Mouse (Mus musculus): ENCODE results near the gene Manbal.
A peak's percentile ranks its signal among the peaks of the same experiment; 100 is the strongest.

Gene Manbal

DNA sequence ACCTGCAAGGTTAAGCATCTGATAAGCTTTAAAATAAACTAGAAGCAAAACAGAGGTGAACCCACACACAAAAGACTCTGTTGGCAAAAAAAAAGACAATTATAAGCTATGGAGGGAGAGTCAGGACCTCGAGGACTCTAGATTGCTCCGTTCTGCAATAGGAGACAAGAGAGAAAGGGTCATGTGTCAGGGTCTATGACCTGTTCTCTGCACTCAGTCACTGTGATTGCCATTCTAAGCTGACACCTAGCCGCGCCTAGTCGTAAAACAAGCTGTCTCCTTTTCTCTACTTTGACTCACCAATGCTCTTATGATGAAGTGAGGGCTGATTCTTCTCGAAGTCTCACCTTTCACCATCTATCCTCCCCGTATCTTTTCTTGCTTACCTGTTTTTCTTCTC lies 45.1 kb downstream of the Manbal start:
- DNase-seq (ENCODE audit: low read depth) = no peak

DNA sequence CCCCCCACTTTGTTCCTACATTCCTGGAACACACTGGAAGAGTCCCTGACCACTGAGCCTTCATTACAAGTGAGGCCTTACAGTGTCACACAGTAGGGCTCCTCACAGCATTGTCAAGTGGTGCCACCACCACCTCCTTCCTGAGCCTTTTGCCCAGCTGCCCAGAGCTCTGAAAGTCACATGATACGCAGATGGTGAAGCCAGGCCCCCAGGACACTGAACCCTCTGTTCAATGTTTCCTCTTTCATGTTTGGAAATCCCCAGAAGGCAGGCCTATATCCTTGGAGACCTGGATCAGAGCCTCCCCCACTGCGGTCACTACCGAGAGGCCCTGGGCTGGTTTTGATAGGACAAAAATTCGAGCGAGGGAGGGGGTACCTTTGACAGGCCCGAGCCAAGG lies 49.8 kb downstream of the Manbal start:
- DNase-seq (ENCODE audit: low read depth) = no peak

DNA sequence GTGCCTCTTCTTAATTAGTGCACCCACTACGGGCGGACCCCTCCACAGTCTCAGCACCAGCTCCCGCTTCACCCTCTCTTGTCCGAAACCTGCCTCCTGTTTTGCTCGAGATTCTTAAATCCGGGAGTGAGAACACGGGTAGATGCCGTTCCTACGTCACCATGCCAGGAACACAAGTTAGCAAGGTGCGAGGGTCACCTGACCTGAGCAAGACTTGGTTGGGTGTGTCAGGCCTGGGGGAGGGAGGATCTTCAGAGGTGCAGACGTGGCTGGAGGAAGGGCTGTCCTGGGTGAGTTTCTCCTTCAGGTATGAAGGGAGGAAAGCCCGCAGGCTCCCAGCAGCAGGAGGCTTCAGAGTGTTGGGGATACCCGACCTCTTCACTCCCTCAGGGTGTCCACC lies 50.8 kb downstream of the Manbal start, which contains the start of gene Src:
Gene Src, plus strand, starts transcription at position 239 of the 400 bp plus-strand sequence.
- no peak for DNase-seq (ENCODE audit: low read depth)

DNA sequence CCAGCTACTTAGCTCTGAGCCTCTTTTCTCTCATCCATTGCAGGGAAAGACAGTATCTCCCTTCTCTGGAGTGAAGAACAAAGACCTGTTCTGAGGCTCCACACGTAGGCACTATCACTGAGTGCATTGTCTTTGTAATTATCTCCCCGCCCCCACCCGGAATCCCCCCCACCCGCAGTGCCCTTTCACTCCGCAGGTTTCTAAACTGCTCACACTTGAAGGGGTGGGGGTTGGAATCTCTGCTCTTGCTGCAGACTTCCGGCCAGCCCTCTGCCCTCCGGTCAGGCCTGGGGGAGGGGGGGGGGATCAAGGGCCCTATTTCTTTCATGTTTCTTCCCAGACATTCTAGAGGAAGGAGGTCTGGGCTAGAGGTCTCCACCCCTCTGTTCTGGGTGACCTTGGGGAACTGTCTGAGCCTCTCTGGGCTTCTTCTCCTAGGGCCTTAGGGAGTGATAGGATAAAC lies 51.2 kb downstream of the Manbal start:
- no peak for DNase-seq (ENCODE audit: low read depth)

DNA sequence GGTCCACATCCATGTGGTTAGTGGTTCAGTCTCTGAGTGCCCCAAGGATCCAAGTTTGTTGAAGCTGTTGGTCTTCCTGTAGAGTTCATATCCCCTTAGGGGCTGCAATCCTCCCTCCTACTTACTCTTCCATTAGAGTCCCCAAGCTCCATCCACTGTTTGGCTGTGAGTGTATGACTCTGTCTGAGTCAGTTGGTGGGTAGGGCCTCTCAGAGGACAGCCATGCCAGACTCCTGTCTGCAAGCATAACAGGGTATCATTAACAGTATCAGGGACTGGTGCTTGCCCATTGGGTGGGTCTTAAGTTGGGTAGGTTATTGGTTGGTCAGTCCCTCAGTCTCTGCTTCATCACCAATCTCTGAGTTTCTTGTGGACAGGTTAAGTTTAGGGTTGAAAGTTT lies 52.1 kb downstream of the Manbal start:
- DNase-seq (ENCODE audit: low read depth) = peak; percentile 69

DNA sequence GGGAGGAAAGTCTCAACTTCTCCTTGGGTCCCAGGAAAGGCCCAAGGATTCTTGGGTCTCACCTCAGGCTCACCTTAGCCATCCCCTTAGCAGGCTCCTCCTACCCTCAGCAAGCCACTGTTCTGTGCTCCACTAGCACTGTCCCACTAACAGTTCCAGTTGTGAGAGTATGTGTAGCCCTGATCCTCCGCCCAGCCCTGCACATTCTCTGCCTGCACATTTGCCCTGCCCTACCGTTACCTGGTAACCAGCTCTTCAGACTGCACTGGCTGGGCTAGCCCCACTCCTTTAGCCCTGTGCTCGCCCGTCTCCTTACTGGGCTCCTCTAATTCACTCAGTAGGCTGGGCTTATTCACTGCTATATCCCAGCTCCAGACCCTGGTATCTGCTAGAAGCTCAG lies 53.0 kb downstream of the Manbal start:
- no peak for DNase-seq (ENCODE audit: low read depth)

DNA sequence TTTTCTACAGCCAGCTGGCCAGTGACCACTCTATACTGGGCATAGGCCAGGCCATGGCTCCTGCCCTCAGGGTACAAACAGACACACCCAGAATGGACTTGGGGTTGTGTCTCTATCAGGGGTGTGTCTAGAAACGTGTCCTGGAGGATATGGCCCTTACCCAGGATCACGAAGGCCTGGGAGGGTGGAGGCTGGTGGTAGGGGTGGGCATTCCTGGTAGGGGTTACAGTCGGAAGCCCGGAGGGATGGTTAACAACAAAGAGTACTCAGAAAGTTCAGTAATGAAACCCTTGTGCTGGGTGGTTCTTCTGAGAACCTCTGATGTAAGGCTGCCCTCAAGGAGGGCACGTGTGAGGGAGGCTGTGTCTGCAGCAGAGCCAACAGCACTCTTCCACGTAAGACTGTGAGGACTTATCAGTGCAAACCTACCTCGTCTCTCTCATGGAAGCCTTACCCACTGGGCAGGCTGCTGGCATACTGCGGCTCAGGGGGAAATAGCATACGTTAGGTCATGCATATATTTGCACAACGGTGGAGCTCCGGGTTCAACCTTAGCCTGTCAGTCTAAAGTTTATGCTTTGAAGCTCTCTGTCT lies 54.8 kb downstream of the Manbal start:
- DNase-seq (ENCODE audit: low read depth) = no peak

DNA sequence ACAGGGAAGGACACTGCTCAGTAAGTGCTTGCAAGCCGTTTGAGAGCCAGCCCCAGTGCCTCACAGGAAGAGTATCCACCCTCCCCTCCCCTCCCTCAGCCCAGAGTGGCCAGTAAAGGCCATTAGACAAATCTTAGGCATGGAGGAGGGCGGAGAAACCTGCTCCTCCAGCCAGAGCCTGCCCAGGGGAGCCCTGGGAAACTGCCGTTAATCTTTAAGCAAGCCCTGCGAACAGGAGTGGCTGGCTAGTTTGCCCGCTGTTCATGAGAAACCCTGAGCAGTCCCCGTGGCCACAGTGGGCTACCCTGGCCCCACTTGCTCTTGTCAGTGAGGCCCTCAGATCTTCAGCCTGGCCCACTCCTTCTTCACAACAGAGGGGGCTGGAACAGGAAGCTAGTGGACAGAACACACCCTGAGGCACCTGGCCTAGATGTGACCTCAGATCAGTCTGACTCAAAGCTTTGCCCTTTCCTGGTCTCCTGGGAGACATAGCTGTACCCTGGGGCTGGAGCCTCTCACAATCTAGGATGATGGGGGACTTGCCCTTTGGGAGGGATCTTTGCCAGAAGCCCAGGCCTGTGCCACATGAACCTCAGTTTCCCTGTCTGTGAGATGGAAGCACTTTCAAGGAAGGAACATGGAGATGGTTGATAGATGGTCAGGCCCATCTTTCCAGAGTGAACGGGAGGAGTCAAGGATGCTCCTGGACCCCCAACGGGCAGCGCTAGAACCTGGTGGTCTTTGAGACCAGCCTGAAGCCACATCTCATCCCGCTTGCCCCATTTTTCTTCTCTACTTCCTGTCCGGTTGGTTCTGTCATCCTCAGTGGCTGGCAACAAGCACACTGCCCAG lies 55.7 kb downstream of the Manbal start:
- DNase-seq (ENCODE audit: low read depth) = peak; percentile 89

DNA sequence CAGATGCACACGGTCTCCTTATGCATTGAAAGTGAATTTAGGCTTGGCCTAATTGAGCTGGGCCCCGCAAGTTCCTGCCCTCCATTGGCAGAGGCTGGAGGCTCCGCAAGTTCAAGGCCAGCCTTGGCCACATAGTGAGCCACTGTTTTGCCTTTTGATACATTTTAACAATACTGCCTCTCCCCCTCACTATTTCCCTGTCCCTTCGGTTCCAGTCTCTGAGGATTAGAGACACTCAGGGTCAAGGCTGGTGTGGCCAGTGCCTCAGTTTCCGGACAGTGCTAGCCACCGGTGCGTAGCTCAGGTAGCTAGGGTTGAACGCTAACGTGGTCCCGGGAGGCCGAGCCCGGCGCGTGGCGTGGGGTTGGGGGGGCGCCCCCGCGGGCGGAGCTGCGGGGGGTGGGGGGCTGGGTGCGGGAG lies 56.3 kb downstream of the Manbal start:
- peak; percentile 55 for DNase-seq (ENCODE audit: low read depth)

DNA sequence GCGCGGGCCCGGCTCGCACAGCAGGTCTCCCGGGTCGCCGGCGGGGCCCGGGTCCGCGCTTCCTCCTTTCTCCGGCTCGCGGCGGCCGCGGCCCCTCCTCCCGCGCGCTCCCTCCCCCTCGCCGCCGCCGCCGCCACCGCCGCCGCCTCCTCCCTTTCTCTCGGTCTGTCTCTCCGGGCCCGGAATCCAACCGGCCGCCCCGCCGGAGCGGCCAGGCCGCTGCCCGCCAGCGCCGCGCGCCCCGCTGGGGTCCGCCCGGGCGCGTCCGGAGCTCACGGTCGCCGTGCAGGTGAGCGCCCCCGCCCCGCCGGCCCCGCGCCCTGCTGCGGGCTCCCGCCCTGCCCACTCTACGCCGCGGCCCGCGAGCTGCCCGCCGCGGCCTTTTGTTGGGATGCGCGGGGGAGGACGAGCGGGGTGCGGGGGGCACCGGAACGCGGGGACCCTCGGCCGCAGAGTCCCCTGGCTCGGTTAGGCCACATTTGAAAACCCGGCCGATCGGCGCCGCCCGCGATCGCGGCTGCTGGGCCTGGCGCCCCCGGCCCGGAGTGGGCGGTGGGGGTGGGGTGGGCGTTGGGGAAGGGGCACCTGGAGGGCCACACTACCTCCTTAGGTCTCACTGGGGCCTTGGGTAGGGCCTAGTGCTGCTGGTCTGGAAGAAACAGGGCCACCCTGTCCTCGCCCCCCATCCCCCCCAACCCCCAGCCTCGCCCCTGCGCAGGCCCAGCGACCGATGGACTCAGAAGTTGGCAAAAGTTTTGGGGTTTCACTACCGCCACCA lies 56.9 kb downstream of the Manbal start:
- peak; percentile 66 for DNase-seq (ENCODE audit: low read depth)

DNA sequence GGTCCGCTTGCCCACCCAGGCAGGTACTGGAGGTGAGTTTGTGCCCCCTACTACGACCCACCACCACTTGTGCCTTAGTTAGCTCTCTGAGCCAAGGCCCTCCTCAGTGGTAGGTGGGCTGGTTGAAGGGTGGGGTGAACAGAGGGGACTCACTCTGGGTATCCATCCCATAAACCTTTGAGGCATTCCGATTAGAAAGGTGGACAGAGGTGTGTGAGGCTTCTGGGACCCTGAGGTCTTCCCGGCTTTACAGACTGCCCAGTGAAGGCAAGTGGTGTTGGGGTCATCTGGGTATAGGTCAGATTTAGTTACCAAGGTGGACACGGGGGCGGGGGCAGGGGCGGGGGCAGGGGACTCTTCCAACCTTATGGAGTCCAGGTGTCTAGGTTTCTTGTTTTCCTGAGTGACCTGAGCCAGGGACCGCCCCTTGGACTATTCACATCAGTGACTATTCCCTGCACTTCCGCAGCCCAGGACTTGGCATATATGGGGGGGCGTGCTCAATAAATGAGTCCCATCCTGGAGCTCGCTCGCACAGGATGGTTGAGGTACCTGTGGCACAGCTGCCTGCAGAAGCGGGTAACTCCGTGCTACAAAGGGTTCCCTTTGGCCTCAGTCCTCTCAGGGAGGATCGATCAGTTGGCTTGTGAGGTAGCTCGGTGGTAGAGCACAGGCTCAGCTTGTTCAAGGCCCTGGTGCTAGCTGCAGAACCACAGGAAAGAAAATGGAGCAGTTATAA lies 57.7 kb downstream of the Manbal start:
- no peak for DNase-seq (ENCODE audit: low read depth)

DNA sequence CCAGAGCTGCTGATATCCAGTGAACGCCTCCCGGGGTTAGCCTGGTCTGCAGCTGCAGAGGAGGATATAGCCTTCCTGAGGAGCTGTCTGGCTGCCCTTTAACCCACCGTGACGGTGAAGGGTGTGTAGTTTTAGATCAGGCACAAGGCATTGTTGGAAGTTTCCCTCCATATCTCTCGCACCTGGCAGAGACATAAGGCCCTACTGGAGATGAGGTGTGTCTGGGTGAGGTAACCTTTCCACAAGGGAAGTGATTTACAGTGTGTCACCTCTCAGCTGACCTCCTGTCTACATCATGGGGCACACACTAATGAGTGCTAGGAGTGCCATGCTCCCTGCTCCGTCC lies 58.2 kb downstream of the Manbal start:
- DNase-seq (ENCODE audit: low read depth) = no peak

DNA sequence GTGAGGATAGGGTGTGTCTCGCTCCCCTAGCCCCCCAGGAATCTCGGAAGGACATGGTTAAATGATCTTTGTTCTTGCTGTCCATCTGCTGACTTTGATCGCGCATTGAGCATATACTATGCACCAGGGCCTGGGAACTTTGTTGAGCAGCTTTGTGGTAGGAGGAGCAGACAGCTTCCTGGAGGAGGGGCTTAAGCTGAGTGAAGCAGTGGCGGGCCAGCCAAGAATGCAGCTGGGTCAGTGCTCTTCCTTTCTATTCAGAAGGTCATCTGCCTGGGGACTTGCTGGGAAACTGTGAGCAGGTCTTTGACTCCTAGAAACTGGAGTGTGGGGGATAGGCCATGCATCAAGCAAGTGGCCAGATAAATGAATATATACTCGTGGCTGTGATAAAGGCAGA lies 58.8 kb downstream of the Manbal start:
- peak; percentile 29 for DNase-seq (ENCODE audit: low read depth)

DNA sequence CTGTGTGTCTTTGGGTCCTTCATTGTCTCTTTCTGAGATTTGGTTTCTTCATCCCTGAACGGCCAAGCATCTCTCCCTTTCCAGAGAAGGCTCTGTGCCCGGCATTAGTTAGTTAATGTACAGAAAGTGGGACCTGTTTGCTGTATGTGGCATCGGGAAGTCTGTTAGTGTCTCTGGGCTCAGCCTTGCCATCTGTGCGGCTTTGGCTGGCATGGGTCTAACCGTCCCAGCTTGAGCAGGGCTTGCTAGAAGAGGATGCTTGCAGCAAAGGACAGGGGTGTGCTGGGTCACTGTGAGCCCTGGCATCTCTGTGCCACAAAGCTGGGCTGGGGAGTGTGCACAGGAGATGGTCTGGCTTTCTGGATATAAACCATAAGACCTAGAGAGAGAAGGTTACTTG lies 59.8 kb downstream of the Manbal start:
- DNase-seq (ENCODE audit: low read depth) = no peak

DNA sequence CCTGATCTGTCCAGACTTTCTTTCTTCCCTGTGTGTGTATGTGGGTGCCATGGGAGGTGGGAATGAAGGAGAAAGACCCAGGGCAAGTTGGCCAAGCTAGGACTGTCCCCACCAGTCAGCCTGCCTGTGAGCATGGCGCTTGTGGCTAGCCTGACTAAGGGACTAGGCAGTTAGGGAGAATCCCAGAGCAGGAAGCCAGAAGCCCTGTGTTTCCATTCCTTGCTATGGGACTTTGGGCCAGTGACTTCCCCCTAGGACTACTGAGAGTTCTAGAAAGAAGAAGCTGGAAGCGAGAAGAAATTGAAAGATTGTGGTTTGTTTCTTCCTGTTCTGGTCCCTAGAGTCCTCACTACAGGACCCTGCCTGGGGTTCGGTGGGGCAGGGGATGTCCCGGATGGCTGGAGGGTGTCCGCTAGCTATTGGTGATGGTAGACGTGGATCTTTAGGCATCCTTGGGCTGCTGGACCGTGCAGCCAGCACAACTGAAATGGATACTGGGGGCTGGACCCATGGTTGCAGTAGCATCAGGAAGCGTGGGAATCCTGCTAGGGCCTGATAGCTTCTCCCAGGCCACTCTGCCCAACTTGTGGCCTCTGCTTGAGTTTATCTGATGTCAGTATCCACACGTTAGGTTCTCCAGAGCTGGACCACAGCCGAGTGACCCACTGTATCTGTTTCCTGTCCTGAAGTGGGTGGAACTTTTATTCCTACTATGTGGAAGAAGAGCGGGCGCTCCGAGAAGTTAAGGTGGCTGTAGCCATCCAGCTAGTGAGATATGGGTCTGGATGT lies 61.2 kb downstream of the Manbal start:
- no peak for DNase-seq (ENCODE audit: low read depth)

DNA sequence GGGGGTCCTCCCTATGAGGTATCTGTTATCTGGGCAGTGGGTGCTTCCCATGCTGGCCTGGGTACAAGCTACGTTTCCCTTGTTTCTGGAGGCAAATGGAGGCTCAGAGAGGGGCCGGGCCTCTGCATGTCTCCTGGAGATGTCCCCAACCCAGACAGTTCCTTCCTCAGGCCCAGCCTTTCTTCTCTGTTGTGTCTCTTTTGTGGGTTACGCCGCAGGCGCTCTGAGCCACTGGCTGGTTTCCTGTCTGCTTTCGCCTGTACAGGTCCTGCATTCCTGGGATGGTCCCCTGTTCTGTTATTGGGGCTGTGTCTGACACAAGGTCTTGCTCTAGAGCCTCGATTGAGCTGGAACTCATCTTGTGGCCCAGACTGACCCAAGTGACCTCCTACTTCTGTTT lies 62.3 kb downstream of the Manbal start:
- no peak for DNase-seq (ENCODE audit: low read depth)

DNA sequence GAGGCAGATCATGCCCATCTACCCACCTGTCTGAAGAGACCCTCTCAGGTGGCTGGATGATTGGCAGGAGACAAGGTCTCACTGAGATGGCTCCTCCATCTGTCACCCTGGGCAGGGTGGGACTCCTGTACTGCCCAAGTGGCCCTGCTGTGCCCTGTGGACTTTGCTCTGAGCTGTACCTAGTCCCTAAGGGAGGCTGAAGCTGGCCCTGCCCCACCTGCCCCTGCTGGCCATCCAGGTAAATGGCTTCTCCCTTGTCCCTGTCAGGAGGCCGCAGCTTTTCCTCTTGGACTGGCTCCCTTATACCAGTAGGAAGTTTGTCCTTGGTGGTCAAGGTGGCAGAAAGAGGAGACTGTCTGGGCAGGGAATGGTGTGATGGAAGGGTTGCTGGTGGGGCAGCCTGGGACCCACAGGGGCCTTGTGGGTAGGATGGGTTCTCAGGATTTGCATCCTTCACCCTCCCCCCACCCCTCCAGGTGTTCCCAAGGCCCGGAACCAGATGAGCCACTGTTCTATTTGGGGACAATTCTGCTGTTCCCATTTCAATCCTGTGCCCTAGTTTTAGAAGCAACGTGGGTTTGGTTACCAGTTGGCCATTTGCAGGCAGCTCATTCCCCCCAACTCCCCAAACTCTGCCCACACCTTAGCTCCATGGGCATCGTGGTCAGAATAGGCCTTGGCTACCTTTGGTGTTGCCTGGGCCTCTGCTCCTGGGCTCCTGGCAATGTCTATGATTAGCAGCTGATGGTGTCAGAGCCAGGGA lies 63.5 kb downstream of the Manbal start:
- DNase-seq (ENCODE audit: low read depth) = no peak

DNA sequence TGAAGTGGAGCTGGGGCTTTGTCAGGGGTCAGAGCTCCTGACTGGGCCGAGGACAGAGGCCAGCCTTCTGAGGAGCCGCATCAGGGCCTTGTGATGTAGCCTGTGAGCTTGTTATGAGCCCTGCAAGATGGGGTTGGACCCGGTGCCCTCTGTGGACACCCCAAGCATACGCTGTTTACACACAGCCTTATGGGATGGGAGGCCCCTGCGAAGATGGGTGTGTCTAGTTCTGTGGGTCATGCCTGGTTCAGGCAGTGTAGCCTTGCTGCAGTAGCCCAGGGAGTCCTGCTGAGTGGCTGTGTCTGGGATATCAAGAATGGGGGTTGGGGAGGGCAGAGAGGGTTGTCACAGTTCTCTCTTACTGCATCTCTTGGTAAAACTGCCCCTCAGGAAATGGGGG lies 64.5 kb downstream of the Manbal start:
- DNase-seq (ENCODE audit: low read depth) = no peak

DNA sequence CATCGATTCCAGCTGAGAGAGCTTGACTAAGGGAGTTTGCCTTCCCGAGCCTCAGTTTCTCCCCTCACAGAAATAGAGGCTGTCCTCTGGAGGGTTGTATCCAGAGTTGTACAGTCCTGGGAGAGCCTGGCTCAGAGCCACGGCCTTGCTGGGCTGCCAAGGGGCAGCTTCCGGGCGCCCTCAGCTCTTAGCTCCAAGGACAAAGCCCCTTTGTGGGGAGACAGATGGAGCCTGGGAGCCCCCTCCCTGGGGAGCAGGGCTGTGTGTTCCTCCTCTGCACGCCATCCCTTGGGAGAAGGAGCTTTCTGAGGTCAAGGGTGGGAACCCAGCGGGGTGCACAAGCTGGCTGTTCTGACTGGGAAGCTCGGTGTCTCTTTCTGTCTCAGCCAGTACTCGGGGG lies 65.1 kb downstream of the Manbal start:
- no peak for DNase-seq (ENCODE audit: low read depth)

DNA sequence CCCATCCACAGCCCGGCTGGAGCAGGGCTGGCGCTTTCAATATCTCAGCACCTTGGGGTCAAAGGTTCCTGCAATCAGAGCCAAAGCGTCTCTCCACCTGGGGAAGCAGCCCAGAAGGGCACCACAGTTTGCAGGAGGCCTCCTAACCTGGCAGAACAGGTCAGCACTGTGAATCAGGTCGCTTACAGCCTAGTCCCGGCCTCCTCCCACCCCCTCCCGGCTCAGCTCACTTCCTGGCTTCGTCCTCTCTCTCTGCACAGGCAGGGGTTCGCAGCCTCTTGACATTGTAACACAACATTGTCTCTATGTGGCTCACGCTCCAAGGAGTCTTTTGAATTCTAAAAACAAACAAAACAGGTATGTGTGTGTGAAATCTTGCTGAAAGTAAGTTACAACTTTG lies 66.6 kb downstream of the Manbal start:
- DNase-seq (ENCODE audit: low read depth) = no peak

DNA sequence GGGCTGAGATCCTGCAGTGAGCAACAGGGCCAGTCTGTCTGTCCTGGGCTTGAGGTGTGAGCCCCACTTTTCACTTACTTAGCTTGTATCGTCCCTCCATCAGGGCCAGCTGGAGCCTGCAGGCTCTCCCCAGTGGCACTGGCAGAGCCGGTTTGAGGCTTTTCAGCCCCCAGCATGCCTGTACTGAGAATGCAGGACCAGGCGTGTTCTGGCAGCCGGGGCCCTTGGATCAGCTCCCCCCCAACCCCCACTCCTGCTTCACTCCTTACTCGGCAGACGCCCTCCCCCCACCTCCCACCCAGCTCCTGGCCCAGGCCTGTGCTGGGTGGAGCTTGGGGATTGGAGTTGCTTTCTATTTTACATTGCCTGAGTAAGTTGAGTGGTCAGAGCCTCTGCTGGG lies 67.1 kb downstream of the Manbal start:
- DNase-seq (ENCODE audit: low read depth) = no peak
